Mouse (Mus musculus) embryonic facial prominence, embryonic 11.5 days (tissue): ENCODE results near the gene Pimreg. TPM values are rescaled to one million over a fixed set of nuclear protein-coding genes. Genes with fewer than 3 reads are reported as not detected.

ENCODE experiments used
- ATAC-seq: fragments of 200-750 bp; cut with Nextera tagmentation; replicated peaks from 2 replicates; pipeline ENCODE4 v1.8.0; 2017; ENCODE audit warnings: low read depth; ENCODE audit not compliant: insufficient number of reproducible peaks, low FRiP score, low TSS enrichment
- DNase-seq: peaks from one replicate; pipeline ENCODE4 v3.0.0-alpha.2; 2015; ENCODE audit warnings: low spot score
- H3K27ac ChIP-seq: fragments of 300-500 bp; sonication (generic); replicated peaks from 2 replicates; pipeline ENCODE4 v1.5.1; 2014; ENCODE audit warnings: mild to moderate bottlenecking, low read depth, low read length, control low read depth
- H3K27me3 ChIP-seq: fragments of 300-500 bp; sonication (generic); 2 replicates; pipeline ENCODE4 v1.6.1; 2014; ENCODE audit warnings: mild to moderate bottlenecking, low read length, moderate library complexity, mixed read lengths; ENCODE audit not compliant: control insufficient read depth, insufficient read depth
- H3K36me3 ChIP-seq: fragments of 300-500 bp; sonication (generic); replicated peaks from 2 replicates; pipeline ENCODE4 v1.6.1; 2014; ENCODE audit warnings: low read depth, mild to moderate bottlenecking, low read length, moderate library complexity, mixed read lengths; ENCODE audit not compliant: control insufficient read depth, insufficient read depth
- H3K4me1 ChIP-seq: fragments of 300-500 bp; sonication (generic); 2 replicates; pipeline ENCODE4 v1.6.1; 2014; ENCODE audit warnings: low read length, mixed read lengths; ENCODE audit not compliant: control insufficient read depth, insufficient read depth
- H3K4me2 ChIP-seq: fragments of 300-500 bp; sonication (generic); 2 replicates; pipeline ENCODE4 v1.6.1; 2014; ENCODE audit warnings: low read depth, mild to moderate bottlenecking, control low read depth, low read length, moderate library complexity
- H3K4me3 ChIP-seq: fragments of 300-500 bp; sonication (generic); 2 replicates; pipeline ENCODE4 v1.5.1; 2014; ENCODE audit warnings: low read depth, low read length, control low read depth
- H3K9ac ChIP-seq: fragments of 300-500 bp; sonication (generic); replicated peaks from 2 replicates; pipeline ENCODE4 v1.6.1; 2014; ENCODE audit warnings: mild to moderate bottlenecking, control low read depth, low read length
- H3K9me3 ChIP-seq: fragments of 300-500 bp; sonication (generic); replicated peaks from 2 replicates; pipeline ENCODE4 v1.6.1; 2016; ENCODE audit warnings: mild to moderate bottlenecking, low read length, inconsistent platforms, mixed read lengths; ENCODE audit not compliant: control insufficient read depth
- WGBS: fragments of 180-500 bp; shearing (Covaris S2); extraction: QIAGEN DNeasy Blood & Tissue Kit; methylation state at CpG from one replicate; pipeline ENCODE4 v1.1.7; 2014; 5-methylcytosine and 5-hydroxymethylcytosine counted together
- polyA plus RNA-seq: library from polyadenylated mRNA; unstranded; fragments of >200 nt; fragmentation: Nextera tagmentation; extraction: Ambion mirVana; gene quantifications from 2 replicates; pipeline ENCODE4 v1.2.1, GENCODE M21; 2014

The Pimreg gene
- polyA plus RNA-seq, 1 experiment from 2014 or later, result 182 TPM

- Histone ChIP-seq H3K9me3 (no peaks in the 10 kb centered on the region), H3K4me3 (no peak overlapping the region), H3K9ac (no peak overlapping the region), H3K36me3 (no peaks in the 10 kb centered on the region), H3K4me2 (no peak overlapping the region), H3K27ac (no peak overlapping the region), H3K4me1 (no peaks in the 10 kb centered on the region), H3K27me3 (no peaks in the 10 kb centered on the region)
- DNase-seq (no peak), ATAC-seq (no peak)
- 76% methylated on average over 4 of the region's 4 CpGs for WGBS
Measured at GRCm38 (mm10) chr11:72032091-72032490, 9.7 kb upstream of the Pimreg start.

- Histone ChIP-seq H3K4me3 (no peak overlapping the region), H3K9ac (no peak overlapping the region), H3K9me3 (no peaks in the 10 kb centered on the region), H3K27me3 (no peaks in the 10 kb centered on the region), H3K4me1 (no peaks in the 10 kb centered on the region), H3K27ac (no peak overlapping the region), H3K4me2 (no peak overlapping the region), H3K36me3 (no peaks in the 10 kb centered on the region)
- ATAC-seq, result no peak
- DNase-seq, result no peak
- 86% methylated on average over 3 of the region's 3 CpGs for WGBS
Measured at GRCm38 (mm10) chr11:72032589-72032988, 9.2 kb upstream of the Pimreg start.

GRCm38 (mm10) chr11:72037409-72037808 is 4.4 kb upstream of the Pimreg start, which contains the start of gene Aipl1:
Gene Aipl1, minus strand, starts transcription at chr11:72037509.
- no peak within 1 kb of the TSS for H3K9ac ChIP-seq
- 56% methylated on average over 4 of the region's 4 CpGs for WGBS
- no peak within 1 kb of the TSS for H3K4me2 ChIP-seq
- no peak within 1 kb of the TSS for H3K4me3 ChIP-seq
- no peaks in the 10 kb centered on the region for H3K9me3 ChIP-seq
- no peak within 1 kb of the TSS for H3K27ac ChIP-seq
- DNase-seq (no peak), ATAC-seq (no peak)
- no peaks in the 10 kb centered on the region for H3K36me3 ChIP-seq
- no peaks in the 10 kb centered on the region for H3K4me1 ChIP-seq
- H3K27me3 ChIP-seq, result no peaks in the 10 kb centered on the region

DNA sequence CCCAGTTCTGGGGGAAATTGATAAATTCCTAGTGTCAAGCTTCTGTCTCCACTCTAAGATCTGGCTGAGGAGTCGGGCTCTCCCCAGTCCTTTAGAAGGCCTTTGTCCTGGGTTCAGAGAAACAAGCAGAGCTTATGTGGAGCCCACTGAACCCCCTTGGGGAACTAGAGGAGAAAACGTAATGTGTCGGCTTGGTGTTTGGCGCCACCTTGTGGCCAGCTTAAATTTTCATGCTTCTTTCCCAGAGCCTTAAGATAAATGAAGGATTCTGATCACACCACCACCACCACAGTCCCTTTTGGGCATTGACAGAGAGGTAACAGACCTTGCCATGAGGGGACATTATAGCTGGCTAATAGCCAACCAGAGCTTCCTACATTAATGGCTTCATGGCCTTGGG is 3.8 kb upstream of the Pimreg start:
- Histone ChIP-seq H3K27ac (no peak overlapping the region), H3K36me3 (no peaks in the 10 kb centered on the region), H3K9me3 (no peaks in the 10 kb centered on the region), H3K4me3 (no peak overlapping the region), H3K27me3 (no peaks in the 10 kb centered on the region), H3K4me2 (no peak overlapping the region), H3K9ac (no peak overlapping the region), H3K4me1 (peaks cover 2% of the 10 kb centered on the region)
- 2% methylated on average over 4 of the region's 4 CpGs for WGBS
- no peak for ATAC-seq
- peak; percentile 91 for DNase-seq

DNA sequence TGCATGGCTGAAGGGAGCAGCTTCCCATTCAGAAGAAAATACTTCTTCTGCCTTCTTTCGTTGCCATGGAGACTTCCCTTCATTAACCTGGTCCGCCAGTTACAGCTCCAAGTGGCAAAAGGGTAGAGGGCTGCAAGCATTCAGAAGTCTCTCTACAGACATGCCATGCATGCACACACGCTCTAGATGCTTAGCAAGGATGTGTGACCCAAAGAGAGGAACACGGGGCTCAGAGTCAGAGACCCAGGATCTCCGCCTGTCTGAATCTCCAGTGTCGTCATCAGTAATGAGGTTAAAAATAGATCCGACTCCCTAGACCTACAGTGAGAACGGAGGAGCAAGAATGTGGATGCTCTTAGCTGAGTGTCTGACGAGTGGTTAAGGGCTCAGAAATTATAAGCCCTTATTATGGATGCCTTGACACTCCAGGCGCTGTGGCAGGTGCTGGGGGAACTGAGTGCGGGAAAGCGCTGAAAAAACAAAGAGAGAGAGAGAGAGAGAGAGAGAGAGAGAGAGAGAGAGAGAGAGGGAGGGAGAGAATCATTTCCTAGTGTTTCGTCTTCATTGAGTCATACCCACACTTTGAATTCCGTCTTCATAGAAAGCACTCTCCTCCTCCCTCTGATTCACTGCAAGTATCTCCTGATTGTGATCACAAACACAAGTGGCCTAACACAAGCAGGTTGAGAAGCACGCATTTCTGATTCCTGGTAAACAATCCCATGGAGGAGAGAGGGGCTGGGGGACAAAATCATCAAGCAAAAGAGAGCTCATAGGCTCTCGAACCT is 2.0 kb upstream of the Pimreg start:
- no peak overlapping the region for H3K4me3 ChIP-seq
- H3K36me3 ChIP-seq, result no peaks in the 10 kb centered on the region
- no peaks in the 10 kb centered on the region for H3K9me3 ChIP-seq
- WGBS, result 46% methylated on average over 16 of the region's 16 CpGs
- H3K27me3 ChIP-seq, result no peaks in the 10 kb centered on the region
- H3K4me2 ChIP-seq, result no peak overlapping the region
- H3K27ac ChIP-seq, result no peak overlapping the region
- H3K4me1 ChIP-seq, result peaks cover 5% of the 10 kb centered on the region
- no peak for DNase-seq
- H3K9ac ChIP-seq, result no peak overlapping the region
- no peak for ATAC-seq

GRCm38 (mm10) chr11:72041290-72041767 is 503 bp upstream of the Pimreg start:
- DNase-seq (peak; percentile 6), ATAC-seq (no peak)
- WGBS, result 12% methylated on average over 6 of the region's 6 CpGs
- peaks cover 5% of the 10 kb centered on the region for H3K4me1 ChIP-seq
- H3K27ac ChIP-seq, result no peak overlapping the region
- peak overlapping the region; percentile 67 for H3K4me3 ChIP-seq
- H3K36me3 ChIP-seq, result no peaks in the 10 kb centered on the region; the same call in 1 of the 2 replicates
- H3K9me3 ChIP-seq, result no peaks in the 10 kb centered on the region
- peak overlapping the region; percentile 78 for H3K4me2 ChIP-seq
- H3K27me3 ChIP-seq, result no peaks in the 10 kb centered on the region
- H3K9ac ChIP-seq, result peak overlapping the region; percentile 66

DNA sequence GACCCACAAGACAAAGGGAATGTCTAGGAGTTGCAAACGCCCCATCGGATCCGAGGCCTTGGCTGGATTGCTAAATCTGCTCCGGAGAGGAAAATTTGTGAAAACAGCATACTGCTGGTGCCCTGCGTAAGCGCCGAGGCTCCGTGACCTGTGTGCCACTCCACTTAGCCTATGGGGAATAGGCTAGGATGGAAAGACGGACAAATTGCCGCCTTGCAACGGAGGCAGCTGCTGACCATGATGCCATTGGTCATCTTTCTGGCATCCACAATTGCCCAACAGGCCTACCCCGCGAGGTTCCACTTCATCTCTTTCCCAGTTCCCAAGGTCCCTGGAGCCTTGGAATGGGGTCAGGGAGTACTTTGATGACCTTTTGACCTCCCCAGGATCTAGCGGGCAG is 799 bp downstream of the Pimreg start:
- WGBS, result 0% methylated on average over 14 of the region's 14 CpGs
- H3K27ac ChIP-seq, result 0 out of 2 replicates have a peak overlapping the region, but pooled peaks have one; percentile 29

DNA sequence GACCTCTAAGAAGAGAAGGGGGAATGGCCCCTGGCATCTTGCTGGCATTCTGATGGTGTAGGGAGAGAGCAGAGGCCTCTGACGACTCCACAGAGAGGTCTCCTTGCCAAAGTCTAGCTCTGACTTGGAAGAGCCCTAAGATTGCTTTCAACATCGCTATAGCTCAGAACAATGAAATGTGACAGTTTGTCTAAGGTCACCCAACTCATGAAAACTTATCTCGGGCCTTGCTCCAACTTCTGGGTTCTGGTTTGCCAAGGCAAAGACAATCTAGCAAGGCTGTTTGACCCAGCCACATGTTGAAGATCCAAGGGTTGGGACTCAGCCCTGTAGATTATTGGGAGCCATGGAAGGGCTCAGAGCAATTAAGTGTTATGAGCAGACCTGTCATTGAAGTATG is 2.4 kb downstream of the Pimreg start:
- DNase-seq, result no peak
- Histone ChIP-seq H3K27me3 (no peaks in the 10 kb centered on the region), H3K9ac (no peak overlapping the region), H3K27ac (no peak overlapping the region), H3K4me1 (peaks cover 5% of the 10 kb centered on the region), H3K9me3 (no peaks in the 10 kb centered on the region), H3K36me3 (no peaks in the 10 kb centered on the region; the same call in 1 of the 2 replicates), H3K4me3 (no peak overlapping the region), H3K4me2 (no peak overlapping the region; the same call in 1 of the 2 replicates)
- no peak for ATAC-seq
- 84% methylated on average over 3 of the region's 3 CpGs for WGBS

More for the DNA sequence above, 799 bp downstream of the Pimreg start:
- DNase-seq, result peak; percentile 10
- no peaks in the 10 kb centered on the region for H3K9me3 ChIP-seq
- no peak for ATAC-seq
- H3K9ac ChIP-seq, result peak overlapping the region; percentile 77
- H3K27me3 ChIP-seq, result no peaks in the 10 kb centered on the region
- H3K4me3 ChIP-seq, result peak overlapping the region; percentile 67
- H3K36me3 ChIP-seq, result no peaks in the 10 kb centered on the region; the same call in 1 of the 2 replicates
- peaks cover 5% of the 10 kb centered on the region for H3K4me1 ChIP-seq
- peak overlapping the region; percentile 92 for H3K4me2 ChIP-seq
